ENCODE assay signal across 8 mouse cellular contexts in the genomic region with DNA sequence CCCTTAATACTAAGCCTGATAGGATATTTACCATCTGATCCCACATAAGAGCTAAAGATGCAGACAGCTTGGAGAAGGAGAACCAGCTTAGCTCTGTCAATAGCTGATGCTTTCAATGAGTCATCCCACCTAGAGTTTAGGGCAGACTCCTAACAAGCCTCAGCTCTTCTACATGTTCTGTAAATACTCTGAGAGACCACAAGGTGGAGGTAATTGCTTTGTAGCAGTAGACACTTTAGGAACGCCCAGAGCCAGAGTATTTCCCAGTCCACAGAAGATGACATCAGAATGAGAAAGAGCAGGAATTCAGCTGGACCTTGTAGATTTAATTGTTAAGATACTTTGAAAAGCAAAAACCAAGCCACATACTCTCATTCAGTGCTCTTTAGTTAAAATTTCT.
DNase-seq lines count a peak whose midpoint lies in the region; ATAC-seq and TF ChIP-seq lines count a peak whose summit lies in the region.

No protein-coding gene starts in this region.

- no peak for TF ChIP-seq EP300 in heart, postnatal 0 days (IDR thresholded peaks at IDR 0.05; ENCODE audit: low read depth)

- no peaks in the 10 kb centered on the region for H3K36me3 ChIP-seq in heart, postnatal 0 days (replicated peaks; ENCODE audit: control insufficient read depth, insufficient read depth, low read length)
- H3K36me3 ChIP-seq in kidney, adult 2 months (ENCODE audit: control insufficient read depth, insufficient read depth, low read length) = no peaks in the 10 kb centered on the region

- WGBS in heart, postnatal 0 days = 0% methylated on average over 1 of the region's 1 CpGs
- 5% methylated on average over 1 of the region's 1 CpGs for WGBS in kidney, adult 2 months

- ATAC-seq in heart, postnatal 0 days (ENCODE audit: insufficient read depth, low read depth) = 0 out of 2 replicates have a peak, but pooled peaks have one; percentile 49
- ATAC-seq in Patski = peak; percentile 94
- ATAC-seq in activated CD4-positive, CD25-positive, alpha-beta regulatory T cell, adult 4 months = no peak
- no peak for ATAC-seq in monocyte, adult 5-6 weeks (replicated peaks; ENCODE audit: insufficient number of reproducible peaks, low FRiP score, low TSS enrichment, poor library complexity, severe bottlenecking)

- no peak overlapping the region for H3K4me3 ChIP-seq in heart, postnatal 0 days (ENCODE audit: low read depth, low read length)
- no peak overlapping the region for H3K4me3 ChIP-seq in kidney, adult 2 months (ENCODE audit: insufficient read depth, low read depth, low read length)

- CTCF ChIA-PET in Patski (lab: Charles Lee) = interaction anchor here (1.0 to 5.0 kb wide), 12 partner anchors 9 to 170 kb away, joined by 3 to 58 read pairs (median 4); a partner anchor contains a TSS

- in situ Hi-C loops in Patski (cut with MboI; ENCODE audit: low pct_unique_long_range_greater_than_20kb) = loop anchor here (5.0 kb wide), 2 partner anchors 151 to 489 kb away; no protein-coding TSS in a partner anchor

- H3K27me3 ChIP-seq in heart, postnatal 0 days (ENCODE audit: control insufficient read depth, insufficient read depth, low read length) = no peaks in the 10 kb centered on the region
- H3K27me3 ChIP-seq in Patski = no peaks in the 10 kb centered on the region
- H3K27me3 ChIP-seq in kidney, adult 2 months (replicated peaks; ENCODE audit: control insufficient read depth, insufficient read depth, low read length) = no peaks in the 10 kb centered on the region; the same call in 1 of the 2 replicates

- peak; percentile 76 for TF ChIP-seq CTCF in heart, postnatal 0 days (IDR thresholded peaks at IDR 0.05; ENCODE audit: low read depth)
- TF ChIP-seq CTCF in Patski (IDR thresholded peaks at IDR 0.05) = peak; percentile 80
- no peak; the same call in 1 of the 2 replicates for TF ChIP-seq CTCF in kidney, adult 2 months (conservative IDR thresholded peaks at IDR 0.05; ENCODE audit: insufficient read depth, insufficient read length, low read depth, low read length)

- no peaks in the 10 kb centered on the region for H3K4me1 ChIP-seq in heart, postnatal 0 days (ENCODE audit: control insufficient read depth, insufficient read depth)
- H3K4me1 ChIP-seq in kidney, adult 2 months (ENCODE audit: control insufficient read depth, insufficient read depth, low read length) = no peaks in the 10 kb centered on the region

- no peak for TF ChIP-seq POLR2A in kidney, adult 2 months (IDR thresholded peaks at IDR 0.05; ENCODE audit: low read depth, low read length)

- H3K27ac ChIP-seq in heart, postnatal 0 days (ENCODE audit: low read depth) = no peak overlapping the region
- no peak overlapping the region for H3K27ac ChIP-seq in kidney, adult 2 months (ENCODE audit: insufficient read depth, low read depth, low read length)

- H3K9me3 ChIP-seq in heart, postnatal 0 days (replicated peaks; ENCODE audit: control insufficient read depth, low read length) = no peaks in the 10 kb centered on the region

- no peak overlapping the region for H3K9ac ChIP-seq in heart, postnatal 0 days (replicated peaks; ENCODE audit: low read depth, low read length)

- DNase-seq in heart, postnatal 0 days (ENCODE audit: low spot score) = peak; percentile 81
- no peak for DNase-seq in heart, adult 9 months (ENCODE audit: low spot score in 2 of 2)
- DNase-seq in 3134 (ENCODE audit: extremely low read depth, insufficient read length, low spot score) = peak; percentile 46
- peak; percentile 37 for DNase-seq in Patski (ENCODE audit: low read depth, low spot score)
- peak; percentile 42 for DNase-seq in kidney, adult 2 months
- no peak for DNase-seq in layer of hippocampus, adult 9-10 months (ENCODE audit: low spot score)

- POLR2A ChIA-PET in Patski (lab: Charles Lee) = interaction anchor here (0.7 to 0.9 kb wide), 2 partner anchors 13 to 152 kb away, joined by 3 read pairs; no protein-coding TSS in a partner anchor

- H3K4me2 ChIP-seq in heart, postnatal 0 days (ENCODE audit: low read depth, low read length) = no peak overlapping the region

Comparison
In these comparisons a context has a peak if more than half of its experiments do, and no peak if none do; other contexts are left out.
1. DNase-seq: peak in heart, postnatal 0 days (single experiment), 3134 (single experiment), Patski (single experiment) and kidney, adult 2 months (single experiment); none in heart, adult 9 months (0 of 2) and layer of hippocampus, adult 9-10 months (single experiment).
2. ATAC-seq: peak in heart, postnatal 0 days (single experiment) and Patski (single experiment); none in activated CD4-positive, CD25-positive, alpha-beta regulatory T cell, adult 4 months (single experiment) and monocyte, adult 5-6 weeks (single experiment).